Mouse (Mus musculus): ENCODE measurements at regions not wholly inside any gene's neighbourhood (a gene's known extent, or its start where the extent isn't known, plus 50 kb on each side); places are given as distances from the start of the nearest gene placed in this dataset.
A peak's percentile ranks its signal among the peaks of the same experiment; 100 is the strongest.

- DNase-seq = no peak
Measured at GRCm38 (mm10) chr9:47054595-47054994, 56.1 kb downstream of the Gm4791 start.

DNA sequence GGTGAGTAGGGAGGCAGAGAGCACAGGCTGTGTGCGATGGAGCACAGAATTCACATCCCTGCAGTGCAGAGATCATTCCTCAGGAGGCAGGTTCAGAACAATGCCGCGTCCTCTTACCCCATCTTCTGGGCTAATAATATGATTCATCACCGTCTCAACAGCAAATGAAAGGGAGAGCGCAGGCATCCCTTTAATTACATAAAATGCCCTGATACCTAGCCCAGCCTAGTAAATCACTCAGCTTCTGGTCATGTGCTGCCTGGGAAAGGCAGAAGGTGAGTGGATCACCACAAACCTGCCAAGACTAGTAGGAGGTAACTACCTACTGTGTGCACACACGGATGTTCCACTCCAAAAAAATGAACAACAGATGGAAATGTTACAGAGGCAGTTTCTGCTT lies 57.0 kb downstream of the Gm4791 start:
- no peak for DNase-seq

- no peak for DNase-seq
Measured at GRCm38 (mm10) chr9:47059339-47060005, 60.9 kb downstream of the Gm4791 start.

DNA sequence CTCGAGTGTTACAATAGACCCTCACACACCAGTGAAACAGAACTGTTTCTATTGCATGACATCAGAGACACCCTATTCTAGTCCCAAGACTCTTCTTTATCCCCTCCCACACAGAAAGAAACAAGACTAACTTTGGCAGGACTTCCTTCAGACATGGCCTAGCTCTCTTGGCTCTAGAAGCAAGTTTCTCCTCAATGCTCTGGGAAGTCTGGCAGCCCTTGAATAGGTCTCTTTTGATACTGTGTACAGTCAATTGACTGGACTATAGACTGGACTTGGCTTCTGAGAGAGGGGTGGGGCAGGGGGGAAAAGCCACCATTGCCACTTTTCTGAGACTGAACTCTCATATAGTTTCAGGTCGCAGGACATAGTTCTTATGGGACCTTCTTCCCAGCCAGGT lies 62.2 kb downstream of the Gm4791 start:
- no peak for DNase-seq

DNA sequence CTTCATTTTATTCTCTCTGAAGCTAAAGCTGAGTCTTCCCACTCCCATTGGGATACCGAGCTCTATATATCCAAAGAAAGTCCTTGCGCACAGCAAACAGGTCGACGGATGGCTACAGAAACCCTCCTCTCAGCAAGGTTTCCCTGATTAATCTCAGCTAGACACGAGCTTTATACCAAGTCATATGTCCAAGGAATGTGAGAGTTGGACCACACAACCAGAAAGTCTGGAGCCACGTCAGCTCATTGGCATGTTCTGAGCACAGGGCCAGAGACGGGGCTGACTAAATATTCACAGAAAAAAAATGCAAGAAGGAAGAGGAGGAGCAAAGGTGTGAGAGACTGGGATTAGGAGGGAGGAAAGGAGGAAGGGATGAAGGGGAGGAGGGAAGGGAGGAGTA lies 64.0 kb downstream of the Gm4791 start:
- no peak for DNase-seq

DNA sequence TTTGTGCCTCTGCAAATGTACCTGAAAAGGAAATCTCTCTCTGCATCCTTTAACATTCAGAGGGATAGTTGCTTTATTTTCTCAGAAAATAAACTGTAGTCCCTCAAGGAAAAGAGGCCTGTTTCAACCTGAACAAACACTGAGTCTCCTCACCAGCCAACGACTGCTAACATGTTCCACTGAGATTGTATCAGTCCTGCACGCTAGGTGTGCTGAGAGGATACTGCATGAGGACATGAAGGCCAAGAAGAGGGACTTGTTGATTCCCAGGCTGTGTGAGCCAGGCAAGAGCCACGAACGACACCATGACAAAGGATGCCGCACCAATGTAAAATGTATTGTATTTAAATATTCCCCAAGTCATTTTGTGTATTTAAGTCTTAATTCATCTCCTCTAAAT lies 65.2 kb downstream of the Gm4791 start:
- DNase-seq = no peak

DNA sequence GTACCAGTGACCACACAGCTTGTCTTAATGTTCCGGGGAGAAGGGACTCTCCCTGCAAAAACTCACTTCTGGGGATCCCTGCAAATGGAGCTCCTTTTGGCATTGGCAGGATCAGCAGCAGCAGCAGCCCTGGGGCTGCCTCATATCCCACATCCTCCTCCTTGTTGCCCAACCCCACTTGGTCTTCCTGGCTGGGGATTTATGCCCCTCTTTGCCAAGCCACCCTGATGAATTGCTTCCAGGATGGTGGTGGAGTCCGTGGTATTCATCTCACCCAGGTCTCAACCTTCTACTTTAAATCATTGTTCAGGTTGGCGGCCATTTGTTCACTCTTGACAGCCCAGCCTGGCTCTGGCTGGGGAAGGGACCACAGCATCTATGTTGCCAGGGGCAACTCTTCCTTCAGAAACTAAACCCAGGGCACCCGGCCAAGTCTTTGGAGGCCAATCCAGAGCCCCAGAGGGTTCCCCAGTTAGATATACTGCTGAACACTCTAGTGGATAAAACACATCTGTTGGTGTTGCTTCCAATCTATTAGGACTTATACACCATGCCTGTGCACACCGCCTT lies 66.0 kb downstream of the Gm4791 start:
- DNase-seq = no peak

GRCm38 (mm10) chr9:47069436-47069835 lies 70.9 kb downstream of the Gm4791 start:
- DNase-seq = no peak

DNA sequence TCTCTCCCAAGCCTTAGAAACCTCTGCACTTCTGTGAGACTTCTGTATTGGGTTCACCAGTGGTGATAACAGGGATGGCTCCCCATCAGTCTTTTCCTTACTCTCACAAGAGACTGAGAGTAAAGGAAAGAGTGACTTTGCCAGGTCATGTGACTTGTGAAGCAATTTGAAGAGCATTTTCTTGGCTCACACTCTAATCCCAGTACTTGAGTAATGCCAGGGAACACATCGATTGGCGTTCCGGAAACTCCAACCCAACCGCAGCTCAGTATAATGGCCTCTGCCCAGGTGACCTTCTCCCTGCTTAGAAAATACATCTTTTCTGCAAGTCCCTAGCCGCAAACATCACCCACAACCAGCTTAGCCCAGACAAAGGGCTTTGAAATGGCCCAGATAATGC lies 72.4 kb downstream of the Gm4791 start:
- no peak for DNase-seq

DNA sequence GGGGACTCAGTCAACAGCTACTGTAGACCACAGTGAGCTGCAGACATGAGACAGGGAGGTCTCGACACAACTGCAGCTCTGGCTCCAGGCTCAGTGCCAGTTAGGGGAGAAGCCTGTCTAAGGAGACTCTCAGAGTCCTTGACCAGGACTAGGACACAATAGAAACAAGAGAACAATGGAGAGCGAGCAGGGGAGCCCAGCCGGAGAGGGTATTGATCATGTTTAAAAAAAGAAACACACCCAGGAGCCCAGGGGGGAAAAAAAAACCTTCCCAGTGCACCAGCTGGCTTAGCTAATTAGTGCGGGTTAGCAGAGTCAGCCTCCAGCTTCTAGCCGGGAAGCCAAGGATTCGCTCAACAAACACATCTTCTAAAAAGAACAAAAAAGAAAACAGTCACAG lies 78.4 kb downstream of the Gm4791 start:
- DNase-seq = no peak

GRCm38 (mm10) chr9:47077416-47077815 lies 78.9 kb downstream of the Gm4791 start:
- DNase-seq = peak; percentile 27

DNA sequence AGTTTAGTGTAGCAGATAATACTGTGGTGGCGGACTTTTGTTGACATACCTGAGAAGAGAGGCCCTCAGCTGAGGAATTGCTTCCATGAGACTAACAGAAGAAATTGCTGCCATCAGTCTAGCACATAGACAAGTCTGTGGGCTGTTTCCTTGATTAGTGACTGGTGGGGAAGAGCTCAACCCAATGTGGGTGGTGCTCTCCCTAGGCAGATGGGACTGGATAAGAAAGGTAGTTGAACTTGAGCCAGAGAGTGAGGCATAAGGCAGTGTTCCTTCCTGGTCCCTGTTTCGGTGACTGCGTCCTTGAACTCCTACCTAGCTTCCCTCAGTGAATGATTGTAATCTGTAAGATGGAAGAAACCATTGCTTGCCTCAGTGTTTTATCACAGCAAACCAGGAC lies 79.4 kb downstream of the Gm4791 start:
- no peak for DNase-seq

- no peak for DNase-seq
Measured at GRCm38 (mm10) chr9:47081407-47081806, 82.9 kb downstream of the Gm4791 start.

DNA sequence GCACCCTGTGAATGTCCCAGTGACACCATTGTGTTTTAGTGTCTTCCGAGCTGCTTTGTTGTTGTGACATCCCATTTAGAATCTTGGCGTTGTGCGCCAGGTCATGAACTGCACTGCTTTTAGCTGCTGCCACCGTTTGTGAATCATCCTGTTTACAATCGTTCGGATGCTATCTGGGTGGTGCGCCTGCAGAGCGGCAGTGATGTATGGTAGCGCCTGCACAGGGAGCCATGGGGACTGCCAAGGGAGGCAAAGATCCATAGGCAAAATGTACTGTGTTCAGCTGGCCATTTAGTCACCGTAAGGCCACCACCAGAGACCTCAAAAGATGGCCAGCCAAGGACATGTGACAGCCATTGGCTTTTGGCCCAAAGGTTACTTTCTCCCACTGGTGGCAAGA lies 93.3 kb downstream of the Gm4791 start:
- DNase-seq = no peak

DNA sequence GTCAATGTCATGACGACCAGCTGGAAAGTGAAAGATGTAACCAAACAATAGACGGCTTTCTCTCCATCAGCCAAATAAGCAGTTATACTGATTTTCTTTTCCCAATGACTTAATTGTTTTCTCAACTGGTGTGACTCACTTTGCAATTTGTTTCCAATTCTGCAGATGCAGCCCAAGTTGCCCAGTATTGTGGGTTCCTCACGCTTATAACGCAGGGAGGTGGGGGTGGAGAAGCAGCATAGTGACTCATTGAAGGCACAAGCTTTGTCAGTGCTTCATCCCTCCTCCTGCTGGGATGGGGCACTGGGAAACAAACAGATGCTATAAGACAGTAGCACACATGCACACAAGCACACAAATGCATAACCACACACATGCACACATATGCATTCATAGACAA lies 97.1 kb downstream of the Gm4791 start:
- DNase-seq = no peak

DNA sequence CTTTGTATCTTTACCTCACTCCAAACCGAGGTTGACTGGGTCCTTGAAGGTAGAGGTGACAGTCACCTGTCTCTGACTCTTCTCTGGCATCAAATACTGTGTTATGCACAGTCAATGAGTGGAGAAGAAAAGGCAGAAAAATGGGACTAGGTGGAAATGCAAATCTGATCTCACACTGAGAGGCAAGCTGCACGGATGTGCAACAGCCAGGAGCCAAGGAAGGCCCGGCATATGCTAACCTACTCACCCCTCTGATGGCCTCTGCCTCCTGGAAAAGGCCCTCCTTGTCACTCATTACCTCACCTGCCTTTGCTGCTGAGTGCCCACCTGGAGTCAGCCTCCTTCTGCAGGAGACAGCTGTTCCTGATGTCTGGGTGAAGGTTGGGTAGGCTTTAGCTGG lies 104.8 kb downstream of the Gm4791 start:
- no peak for DNase-seq

DNA sequence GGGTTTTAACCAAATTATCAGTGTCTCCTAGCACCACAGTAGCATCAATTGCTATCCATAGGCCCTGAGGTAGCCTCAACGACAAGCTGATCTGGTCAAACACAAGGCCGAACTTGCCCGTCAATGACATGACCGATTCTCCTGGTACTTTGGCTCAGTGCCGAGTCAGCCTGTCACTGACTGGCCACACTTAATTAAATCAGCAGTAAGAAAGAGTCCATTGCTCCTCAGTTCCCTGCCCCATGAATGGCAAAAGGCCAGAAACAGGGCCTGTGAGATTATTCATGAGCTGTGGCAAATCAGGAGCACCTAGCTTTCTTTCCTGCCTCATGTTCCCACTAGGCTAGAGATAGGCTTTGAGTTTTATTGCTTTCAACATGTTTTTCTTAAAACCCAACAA lies 105.4 kb downstream of the Gm4791 start:
- DNase-seq = no peak

DNA sequence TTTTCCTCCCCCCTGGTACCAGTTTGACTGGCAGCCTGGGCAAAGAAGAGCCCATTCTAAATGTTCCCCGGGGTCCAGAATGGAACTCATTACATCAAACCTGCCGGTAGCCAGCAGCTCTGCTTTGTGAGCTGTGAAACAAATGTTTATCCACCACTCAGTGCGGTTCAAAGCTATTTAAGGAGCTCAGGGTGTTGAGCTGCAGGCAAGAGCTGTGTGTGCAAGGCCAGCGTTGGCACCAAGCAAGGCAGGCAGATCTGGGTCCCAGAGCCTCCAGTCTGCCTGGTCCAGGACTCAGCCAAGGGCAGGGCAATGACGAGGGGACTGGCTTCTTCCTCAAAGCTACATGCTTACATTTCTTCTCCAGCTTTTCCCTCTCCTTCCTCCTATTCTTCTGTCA lies 109.6 kb downstream of the Gm4791 start:
- no peak for DNase-seq

- no peak for DNase-seq
Measured at GRCm38 (mm10) chr9:47119253-47119652, 120.7 kb downstream of the Gm4791 start.

DNA sequence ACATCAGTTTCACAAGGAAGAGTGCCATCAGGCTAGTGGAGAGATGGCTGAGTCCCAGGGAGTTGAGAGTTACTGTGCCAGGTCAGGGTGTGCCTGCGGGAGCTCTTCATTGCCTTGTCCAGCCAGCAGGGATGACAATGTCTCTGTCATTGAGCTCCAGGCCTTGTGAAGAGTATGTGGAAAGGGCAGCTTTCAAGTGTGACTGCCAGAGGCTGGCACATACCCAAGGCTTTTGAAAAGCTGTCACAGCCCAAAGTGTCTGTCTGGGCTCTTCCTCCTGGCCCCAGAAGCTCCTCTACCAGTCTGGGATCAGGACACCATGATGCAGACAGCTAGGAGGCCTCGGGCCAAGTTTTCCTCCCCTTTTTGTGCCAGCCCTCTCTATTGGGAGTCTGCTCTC lies 124.6 kb downstream of the Gm4791 start:
- DNase-seq = no peak

DNA sequence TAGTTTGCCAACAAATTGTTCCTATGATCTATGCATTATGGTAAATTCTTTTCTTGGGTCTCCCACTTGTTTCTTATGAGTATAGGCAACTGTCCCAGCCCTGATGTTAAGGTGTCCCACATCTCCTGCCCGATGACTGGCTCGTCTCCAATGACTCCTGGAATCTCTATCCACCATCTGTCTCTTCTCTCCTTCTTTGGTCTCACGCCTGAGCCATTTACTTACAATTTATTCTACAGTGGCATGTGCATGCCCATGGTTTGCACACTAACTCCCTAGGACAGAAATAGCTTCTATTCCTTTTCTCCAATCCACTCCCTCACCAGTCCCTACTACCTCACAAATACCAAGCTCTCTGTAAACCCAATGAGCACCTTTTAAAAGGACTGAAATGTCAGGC lies 127.0 kb downstream of the Gm4791 start:
- DNase-seq = no peak

DNA sequence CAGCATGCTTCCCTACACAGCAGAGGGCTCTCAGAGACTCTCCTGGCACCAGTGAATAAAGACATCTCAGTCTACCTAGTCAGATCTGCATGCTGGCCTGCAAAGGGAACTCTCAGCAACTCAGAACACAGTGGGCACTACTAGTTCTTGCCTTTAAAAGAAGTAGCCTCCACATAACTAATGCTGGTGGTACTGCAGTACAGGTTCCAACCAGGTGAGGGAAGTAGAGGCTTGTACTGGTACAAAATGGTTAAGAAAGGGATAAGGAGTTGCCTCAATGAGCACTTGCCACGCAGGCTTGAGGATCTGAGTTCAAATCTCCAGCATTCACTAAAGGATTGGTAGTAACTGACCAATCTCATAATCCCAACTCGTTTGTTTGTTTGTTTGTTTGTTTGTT lies 127.7 kb downstream of the Gm4791 start:
- DNase-seq = peak; percentile 35

DNA sequence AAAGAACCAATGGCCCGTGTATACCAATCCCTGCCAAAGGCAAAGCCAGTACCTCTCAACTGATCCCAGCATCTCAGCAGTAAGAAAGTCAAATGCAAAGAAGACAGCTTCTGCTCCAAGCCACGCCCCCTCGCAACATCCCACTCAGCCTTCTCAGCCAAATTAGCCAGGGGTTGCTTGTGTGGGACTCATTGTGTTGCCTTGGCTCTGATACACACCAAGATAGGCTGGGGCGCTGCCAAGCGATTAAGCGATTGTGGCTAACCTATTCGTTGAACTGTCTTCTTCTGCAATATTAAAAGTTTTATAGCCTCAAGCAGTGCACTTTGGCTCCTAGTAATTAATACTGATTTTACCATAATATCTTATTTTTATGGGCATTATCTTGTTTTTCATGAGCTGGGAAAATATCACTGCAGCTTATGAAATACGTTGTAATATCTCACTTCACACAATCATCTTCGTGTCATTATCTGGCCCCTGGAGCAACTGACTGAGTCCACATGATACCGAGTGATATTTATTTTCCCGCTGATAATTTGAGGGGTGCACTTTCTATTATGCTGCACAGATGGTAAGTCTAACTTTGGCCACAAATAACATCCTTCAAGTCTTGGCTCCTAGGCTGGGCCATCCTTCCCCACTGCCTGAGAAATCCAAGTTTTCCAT lies 129.3 kb downstream of the Gm4791 start:
- DNase-seq = no peak

- DNase-seq = no peak
Measured at GRCm38 (mm10) chr9:47129101-47129500, 130.6 kb downstream of the Gm4791 start.

DNA sequence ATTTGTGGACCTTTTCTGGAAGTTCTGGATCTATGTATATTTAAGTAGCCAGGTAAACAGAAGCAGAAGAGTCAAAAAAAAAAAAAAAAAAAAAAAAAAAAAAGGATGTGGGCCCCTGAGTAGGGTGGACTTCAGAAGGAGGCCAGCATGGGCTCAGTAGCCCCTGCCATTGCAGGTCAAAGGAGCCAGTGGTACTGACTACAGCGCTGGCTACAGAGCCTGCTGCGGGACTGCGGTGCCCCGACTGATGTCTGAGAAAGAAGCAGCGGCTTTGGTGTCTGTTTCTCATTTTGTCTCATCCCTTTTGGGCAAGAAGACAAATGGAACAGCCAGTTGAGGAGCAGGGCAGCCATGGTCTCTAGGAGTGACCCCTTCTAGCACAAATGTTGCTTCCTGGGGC lies 134.9 kb downstream of the Gm4791 start:
- DNase-seq = no peak

Data from kidney, adult 9 months (tissue).